Mouse (Mus musculus) G1E (cell line): ENCODE data around the gene Prpf4.

Experiments used
- CTCF ChIP-seq: IDR thresholded peaks from 2 replicates; pipeline ENCODE4 v1.5.1; 2012; ENCODE audit warnings: low read depth, low read length, inconsistent platforms, mixed read lengths
- GATA1 ChIP-seq: IDR thresholded peaks from 2 replicates; pipeline ENCODE4 v1.6.1; 2012; ENCODE audit warnings: borderline replicate concordance, low read length, inconsistent platforms, mixed read lengths
- POLR2AphosphoS5 ChIP-seq: IDR thresholded peaks from 2 replicates; pipeline ENCODE4 v1.6.1; 2012; ENCODE audit warnings: low read depth, low read length, inconsistent platforms; ENCODE audit not compliant: insufficient replicate concordance

DNA sequence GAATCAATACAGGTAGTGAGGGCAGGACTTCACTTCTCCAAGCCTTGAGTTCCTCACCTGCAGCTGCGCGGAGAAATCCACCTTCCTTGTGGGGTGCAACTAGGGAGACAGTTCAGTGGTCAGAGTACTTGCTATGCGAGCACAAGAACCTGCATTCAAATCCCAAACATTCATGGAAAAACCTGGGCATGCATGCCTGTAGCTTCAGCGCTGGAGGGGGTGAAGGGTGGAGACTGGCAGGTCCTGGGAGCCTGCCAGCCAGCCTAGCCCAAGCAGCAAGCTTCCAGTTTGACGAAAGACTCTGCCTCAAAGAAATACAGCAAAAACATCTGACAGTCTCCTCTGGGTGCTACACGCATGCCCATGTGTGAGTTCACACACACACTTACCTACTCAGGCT lies 26.5 kb downstream of the Prpf4 start, which contains the start of gene Rnf183:
- TF ChIP-seq CTCF (no peak), GATA1 (no peak), POLR2AphosphoS5 (no peak)
